Mouse (Mus musculus): Measurements from ENCODE around the gene Speg.

- TF ChIP-seq CTCF (IDR thresholded peaks at IDR 0.05; ENCODE audit: extremely low read depth, insufficient read depth, insufficient read length, insufficient replicate concordance), result no peak
- TF ChIP-seq POLR2A (IDR thresholded peaks at IDR 0.05; ENCODE audit: low read depth, low read length), result no peak
These were observed 6.6 kb downstream of the Speg start for GRCm38 (mm10) chr1:75381482-75382355.

All from spleen, adult 2 months (tissue).